Mouse (Mus musculus): ENCODE data around the gene Wrap73.

The Wrap73 gene

GRCm38 (mm10) chr4:154142211-154143040 is at the start of gene Wrap73:
Gene Wrap73, plus strand, starts transcription at chr4:154142372.
- peak; percentile 73 to 78 for DNase-seq (ENCODE audit: low read depth in 2 of 2, low spot score in 2 of 2)

- peak in 1 of 2 experiments; percentile 8 for DNase-seq (ENCODE audit: low read depth in 2 of 2, low spot score in 2 of 2)
These were observed 49.0 kb upstream of the Wrap73 start for GRCm38 (mm10) chr4:154093210-154093609.

- DNase-seq (ENCODE audit: low read depth in 2 of 2, low spot score in 2 of 2) = no peak
These were observed 46.1 kb upstream of the Wrap73 start for GRCm38 (mm10) chr4:154096111-154096510.

GRCm38 (mm10) chr4:154099361-154099760 is 42.8 kb upstream of the Wrap73 start:
- DNase-seq (ENCODE audit: low read depth in 2 of 2, low spot score in 2 of 2) = no peak

GRCm38 (mm10) chr4:154103386-154103785 is 38.8 kb upstream of the Wrap73 start:
- no peak for DNase-seq (ENCODE audit: low read depth in 2 of 2, low spot score in 2 of 2)

- no peak for DNase-seq (ENCODE audit: low read depth in 2 of 2, low spot score in 2 of 2)
These were observed 38.3 kb upstream of the Wrap73 start for GRCm38 (mm10) chr4:154103912-154104311.

GRCm38 (mm10) chr4:154105381-154106001 is 36.7 kb upstream of the Wrap73 start:
- DNase-seq (ENCODE audit: low read depth in 2 of 2, low spot score in 2 of 2) = peak; percentile 24 to 46

GRCm38 (mm10) chr4:154106497-154107061 is 35.6 kb upstream of the Wrap73 start:
- no peak for DNase-seq (ENCODE audit: low read depth in 2 of 2, low spot score in 2 of 2)

GRCm38 (mm10) chr4:154109216-154109849 is 32.8 kb upstream of the Wrap73 start:
- DNase-seq (ENCODE audit: low read depth in 2 of 2, low spot score in 2 of 2) = no peak

GRCm38 (mm10) chr4:154109850-154110243 is 32.3 kb upstream of the Wrap73 start:
- no peak for DNase-seq (ENCODE audit: low read depth in 2 of 2, low spot score in 2 of 2)

- no peak for DNase-seq (ENCODE audit: low read depth in 2 of 2, low spot score in 2 of 2)
These were observed 25.8 kb upstream of the Wrap73 start for GRCm38 (mm10) chr4:154116421-154116820.

- no peak for DNase-seq (ENCODE audit: low read depth in 2 of 2, low spot score in 2 of 2)
These were observed 23.4 kb upstream of the Wrap73 start for GRCm38 (mm10) chr4:154118782-154119181.

GRCm38 (mm10) chr4:154119208-154119607 is 23.0 kb upstream of the Wrap73 start:
- DNase-seq (ENCODE audit: low read depth in 2 of 2, low spot score in 2 of 2) = no peak

GRCm38 (mm10) chr4:154121800-154122199 is 20.4 kb upstream of the Wrap73 start:
- DNase-seq (ENCODE audit: low read depth in 2 of 2, low spot score in 2 of 2) = no peak

GRCm38 (mm10) chr4:154122374-154122773 is 19.8 kb upstream of the Wrap73 start:
- no peak for DNase-seq (ENCODE audit: low read depth in 2 of 2, low spot score in 2 of 2)

GRCm38 (mm10) chr4:154123553-154123952 is 18.6 kb upstream of the Wrap73 start:
- no peak for DNase-seq (ENCODE audit: low read depth in 2 of 2, low spot score in 2 of 2)

GRCm38 (mm10) chr4:154125202-154125601 is 17.0 kb upstream of the Wrap73 start:
- DNase-seq (ENCODE audit: low read depth in 2 of 2, low spot score in 2 of 2) = no peak

- DNase-seq (ENCODE audit: low read depth in 2 of 2, low spot score in 2 of 2) = no peak
These were observed 14.9 kb upstream of the Wrap73 start for GRCm38 (mm10) chr4:154127273-154127672.

GRCm38 (mm10) chr4:154129950-154130349 is 12.2 kb upstream of the Wrap73 start:
- no peak for DNase-seq (ENCODE audit: low read depth in 2 of 2, low spot score in 2 of 2)

GRCm38 (mm10) chr4:154131894-154132293 is 10.3 kb upstream of the Wrap73 start:
- DNase-seq (ENCODE audit: low read depth in 2 of 2, low spot score in 2 of 2) = no peak

- DNase-seq (ENCODE audit: low read depth in 2 of 2, low spot score in 2 of 2) = no peak
These were observed 7.4 kb upstream of the Wrap73 start for GRCm38 (mm10) chr4:154134803-154135202.

- DNase-seq (ENCODE audit: low read depth in 2 of 2, low spot score in 2 of 2) = no peak
These were observed 5.0 kb upstream of the Wrap73 start for GRCm38 (mm10) chr4:154137139-154137538.

Measured in CD8-positive naive resting alpha-beta T cell, adult 2 months (primary cell).